Mouse (Mus musculus) cortical plate, adult 2 months (tissue): ENCODE data around the gene Arhgap22.

Experiments
- CTCF ChIP-seq: fragments of 200-500 bp; IDR thresholded peaks from 2 replicates; pipeline ENCODE4 v1.5.1; 2011; ENCODE audit warnings: mild to moderate bottlenecking, control low read depth, low read length; ENCODE audit not compliant: insufficient read depth; ENCODE audit errors: extremely low read depth
- POLR2A ChIP-seq: fragments of 200-500 bp; IDR thresholded peaks from 2 replicates; pipeline ENCODE4 v1.6.1; 2011; ENCODE audit warnings: mild to moderate bottlenecking, low read length, control low read depth; ENCODE audit not compliant: insufficient read depth; ENCODE audit errors: extremely low read depth

- TF ChIP-seq CTCF (no peak), POLR2A (no peak)
Observed at GRCm38 (mm10) chr14:33377211-33377610, 163.4 kb downstream of the Arhgap22 start.
